Mouse (Mus musculus) c-Kit-positive CD71-negative TER-119-negative erythroid progenitor cells, embryonic 14.5 days (primary cell): ENCODE results near the gene Ercc6l2.

Source experiments
- DNase-seq: peaks from one replicate; pipeline ENCODE4 v3.0.0-alpha.2; 2013; ENCODE audit warnings: low read depth

Gene Ercc6l2

DNA sequence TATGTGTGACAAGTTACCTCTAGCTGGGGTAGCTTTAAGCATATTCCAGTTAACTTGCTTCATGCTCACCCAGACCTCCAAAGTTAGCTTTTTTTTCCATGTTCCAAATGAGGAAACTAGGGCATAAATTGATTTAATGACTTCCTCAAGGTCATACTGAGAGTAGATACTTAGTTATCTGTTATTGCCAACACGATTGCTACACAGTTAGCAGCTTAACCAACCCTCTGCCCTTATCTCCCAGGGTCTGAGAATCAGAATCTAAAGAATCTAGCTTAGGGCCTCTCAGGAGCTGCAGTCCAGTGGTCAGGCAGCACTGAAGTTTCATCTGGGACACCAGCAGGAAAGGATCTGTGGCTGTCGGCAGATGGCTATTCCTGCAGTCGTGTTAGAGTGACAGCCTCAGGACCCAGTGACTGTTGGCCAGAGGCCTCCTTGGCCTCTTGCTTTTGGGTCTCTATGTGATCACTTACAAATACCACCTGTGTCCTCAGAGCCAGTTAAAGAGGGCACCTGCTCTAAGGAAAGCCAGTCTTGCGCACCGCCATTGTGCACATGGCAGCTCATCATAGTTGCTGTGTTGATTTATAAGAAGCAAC, 115.0 kb downstream of the Ercc6l2 start:
- no peak for DNase-seq

DNA sequence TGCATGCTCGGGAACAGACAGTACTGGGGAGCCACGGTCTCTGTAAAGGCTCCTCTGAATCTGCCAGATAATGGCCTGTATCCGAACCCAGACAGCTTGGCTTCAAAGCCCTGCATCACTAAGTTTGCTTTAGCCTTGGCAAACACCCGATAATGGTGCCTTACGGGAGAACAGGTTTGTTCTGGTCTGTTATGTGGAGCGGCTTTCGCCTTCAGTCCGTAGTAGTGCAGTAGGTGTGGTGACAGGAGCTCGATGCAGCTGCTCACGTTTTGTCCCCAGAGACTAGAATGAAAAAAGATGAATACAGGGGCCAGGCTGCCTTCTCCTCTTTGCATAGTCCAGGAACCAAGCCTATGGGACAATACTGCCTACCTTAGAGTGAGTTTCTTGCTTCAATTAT, 115.5 kb downstream of the Ercc6l2 start:
- no peak for DNase-seq

DNA sequence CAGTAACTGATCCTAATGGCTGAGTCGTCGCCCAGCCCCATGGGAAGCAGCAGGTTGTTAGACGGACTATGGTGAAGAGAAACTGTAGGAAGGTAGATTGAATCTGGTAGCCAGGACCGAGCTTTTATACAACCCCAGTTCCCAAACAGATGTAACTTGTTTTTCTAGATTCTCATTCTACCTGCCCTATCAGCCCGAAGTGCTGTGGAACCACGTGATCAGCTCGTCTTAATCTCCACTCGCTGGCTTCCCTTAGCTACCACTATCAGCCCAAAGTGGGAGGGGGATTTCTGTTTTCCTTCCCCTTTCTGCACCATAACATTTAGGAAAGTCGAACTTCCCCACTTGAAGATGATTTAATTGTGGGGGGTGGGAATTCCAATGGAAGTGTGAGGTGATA, 121.3 kb downstream of the Ercc6l2 start:
- no peak for DNase-seq

DNA sequence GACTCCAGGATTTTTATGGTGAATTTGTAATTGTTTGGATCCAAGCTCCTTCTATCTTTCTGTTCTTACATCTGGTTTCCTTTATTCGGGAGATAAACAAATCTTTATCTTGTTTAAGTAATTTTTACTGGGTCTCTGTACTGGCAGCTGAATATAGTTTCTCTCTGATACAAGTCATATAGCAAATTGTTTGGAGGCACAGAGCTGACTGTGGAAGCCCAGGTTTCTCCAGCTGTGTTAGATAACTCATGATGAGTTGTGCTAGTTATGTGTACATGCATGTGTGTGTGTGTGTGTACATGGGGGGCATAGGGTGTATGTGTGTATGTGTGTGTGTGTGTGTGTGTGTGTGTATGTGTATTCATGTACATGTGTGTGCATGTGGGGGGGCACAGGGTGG, 125.2 kb downstream of the Ercc6l2 start:
- no peak for DNase-seq

DNA sequence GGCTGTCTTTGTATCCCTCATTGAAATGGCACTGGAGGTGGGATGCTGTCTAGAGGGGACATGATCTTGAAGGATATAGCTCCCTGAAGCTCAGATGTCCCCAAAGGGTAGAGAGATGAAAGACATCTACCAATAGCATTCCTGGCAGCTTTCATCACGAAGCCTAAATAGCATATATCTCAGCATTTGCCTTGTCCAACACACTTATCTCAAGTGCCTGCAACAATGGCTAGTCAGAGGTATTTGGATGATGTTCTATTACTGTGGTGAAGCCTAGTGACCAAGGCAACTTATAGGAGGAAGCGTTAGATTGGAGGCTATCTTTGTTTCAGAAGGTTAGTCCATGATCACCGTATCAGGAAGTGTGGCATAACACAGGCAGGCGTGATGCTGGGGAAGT, 126.1 kb downstream of the Ercc6l2 start:
- DNase-seq: no peak

GRCm38 (mm10) chr13:63943605-63944004, 128.6 kb downstream of the Ercc6l2 start:
- no peak for DNase-seq

DNA sequence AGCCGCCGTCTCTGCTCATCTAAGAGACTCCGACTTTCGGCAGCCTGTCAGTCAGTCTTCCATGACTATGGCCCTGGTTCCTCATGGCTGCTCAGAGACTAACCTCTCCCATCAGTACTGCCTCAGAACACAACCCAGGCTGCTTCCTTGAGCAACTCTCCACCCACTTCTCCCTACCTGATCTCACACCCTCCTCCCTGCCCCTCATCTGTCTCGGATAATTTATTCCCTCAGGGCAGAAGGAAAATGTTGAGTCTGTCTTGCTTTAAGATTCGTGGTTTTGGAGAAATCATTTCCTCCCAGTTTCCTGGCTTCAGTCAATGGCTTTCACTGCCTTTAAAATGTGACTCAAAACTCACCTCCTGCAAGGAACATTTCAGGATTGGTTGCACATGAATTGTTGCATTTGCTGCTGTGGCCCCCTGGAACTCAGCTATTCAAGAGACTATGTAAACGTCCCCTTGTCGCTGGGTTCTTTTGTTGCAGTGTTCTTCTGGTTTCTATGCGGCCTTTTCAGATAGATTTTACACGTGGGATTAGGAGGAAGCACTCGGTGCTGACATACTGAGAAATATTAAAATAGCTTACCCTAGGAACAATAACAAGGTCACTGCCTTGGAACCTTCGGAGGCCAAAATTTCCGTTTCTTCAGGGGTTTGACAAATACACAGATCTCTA, 129.4 kb downstream of the Ercc6l2 start:
- no peak for DNase-seq
